Mouse (Mus musculus) small intestine, adult 2 months (tissue): ENCODE measurements around the gene Baiap2l1.

Experiments
- CTCF ChIP-seq: fragments of 200-500 bp; IDR thresholded peaks from 2 replicates; pipeline ENCODE4 v1.5.1; 2012; ENCODE audit warnings: low read depth, mild to moderate bottlenecking, control low read depth, inconsistent platforms, low read length, moderate library complexity, mixed read lengths; ENCODE audit not compliant: insufficient replicate concordance, insufficient read length; ENCODE audit errors: extremely low read depth
- POLR2A ChIP-seq: fragments of 200-500 bp; IDR thresholded peaks from 2 replicates; pipeline ENCODE4 v1.6.1; 2012; ENCODE audit warnings: low read depth, mild to moderate bottlenecking, control low read depth, inconsistent platforms, low read length, moderate library complexity

DNA sequence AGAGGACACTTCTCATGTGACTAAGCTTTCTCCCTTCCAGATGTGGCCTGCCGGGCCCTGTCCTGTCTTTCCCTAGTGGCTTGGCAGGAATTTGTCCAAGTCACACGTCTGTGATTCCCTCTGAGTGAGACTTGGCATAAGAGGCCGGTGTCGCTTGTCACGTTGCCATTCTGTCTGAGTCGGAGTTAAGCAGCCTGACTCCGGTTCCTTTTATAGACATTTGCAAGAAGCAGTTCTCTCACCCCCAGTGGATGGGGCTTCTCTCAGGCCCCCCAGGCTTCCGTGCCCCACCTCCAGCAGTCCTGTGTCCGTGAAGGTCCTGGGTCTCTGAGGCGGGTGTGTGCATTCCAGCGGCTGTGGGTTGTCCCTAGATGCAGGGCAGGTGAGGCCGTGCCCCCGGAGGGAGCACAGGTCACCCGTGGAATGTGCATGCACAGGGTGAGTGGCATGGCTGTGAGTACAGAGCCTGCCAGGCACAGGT, 99.7 kb downstream of the Baiap2l1 start:
- TF ChIP-seq CTCF = no peak
- TF ChIP-seq POLR2A = no peak
